Mouse (Mus musculus): ENCODE data around the gene Ly6g5c. TPM values are rescaled to one million over a fixed set of nuclear protein-coding genes. Genes with fewer than 3 reads are reported as not detected.

The Ly6g5c gene
- not detected in 2 replicates for polyA plus RNA-seq (2015; fragmentation: Nextera tagmentation; extraction: Ambion mirVana)

- Histone ChIP-seq H3K36me3 (ENCODE audit: control insufficient read depth, insufficient read depth, low read length) (peaks cover 8% of the 10 kb centered on the region; the same call in 1 of the 2 replicates), H3K9me3 (replicated peaks; ENCODE audit: control insufficient read depth, low read length, poor library complexity, severe bottlenecking) (no peaks in the 10 kb centered on the region), H3K27me3 (ENCODE audit: control insufficient read depth, insufficient read depth, low read depth, low read length) (no peaks in the 10 kb centered on the region; the same call in 1 of the 2 replicates), H3K4me2 (ENCODE audit: low read length) (no peak within 1 kb of the TSS), H3K4me1 (ENCODE audit: control insufficient read depth, insufficient read depth, low read length) (no peaks in the 10 kb centered on the region; the same call in 1 of the 2 replicates), H3K4me3 (ENCODE audit: low read depth, low read length) (no peak within 1 kb of the TSS), H3K27ac (ENCODE audit: low read length) (no peak within 1 kb of the TSS), H3K9ac (ENCODE audit: low read depth, low read length) (no peak within 1 kb of the TSS)
- WGBS, result 87% methylated on average over 6 of the region's 6 CpGs
- no peak for ATAC-seq
These were observed at the start of gene Ly6g5c for GRCm38 (mm10) chr17:35108097-35108496. TSS of gene Ly6g5c (plus strand) at chr17:35108279.

GRCm38 (mm10) chr17:35058316-35058715, 49.8 kb upstream of the Ly6g5c start:
- Histone ChIP-seq H3K36me3 (ENCODE audit: control insufficient read depth, insufficient read depth, low read length) (peaks cover 5% of the 10 kb centered on the region; the same call in 1 of the 2 replicates), H3K9me3 (replicated peaks; ENCODE audit: control insufficient read depth, low read length, poor library complexity, severe bottlenecking) (no peaks in the 10 kb centered on the region), H3K4me1 (ENCODE audit: control insufficient read depth, insufficient read depth, low read length) (peaks cover 15% of the 10 kb centered on the region), H3K27ac (ENCODE audit: low read length) (peak overlapping the region; percentile 85), H3K27me3 (ENCODE audit: control insufficient read depth, insufficient read depth, low read depth, low read length) (no peaks in the 10 kb centered on the region; the same call in 1 of the 2 replicates), H3K4me2 (ENCODE audit: low read length) (peak overlapping the region; percentile 94), H3K4me3 (ENCODE audit: low read depth, low read length) (peak overlapping the region; percentile 80), H3K9ac (ENCODE audit: low read depth, low read length) (peak overlapping the region; percentile 76; the same call in 1 of the 2 replicates)
- 0 out of 2 replicates have a peak, but pooled peaks have one; percentile 0 for ATAC-seq
- WGBS, result 69% methylated on average over 9 of the region's 9 CpGs

GRCm38 (mm10) chr17:35058911-35059892, 48.9 kb upstream of the Ly6g5c start, which contains the start of gene Ddah2:
TSS of gene Ddah2 (plus strand) at chr17:35059035.
- Histone ChIP-seq H3K27ac (ENCODE audit: low read length) (peak within 1 kb of the TSS; percentile 85), H3K9ac (ENCODE audit: low read depth, low read length) (peak within 1 kb of the TSS; percentile 76), H3K4me1 (ENCODE audit: control insufficient read depth, insufficient read depth, low read length) (peaks cover 15% of the 10 kb centered on the region), H3K4me2 (ENCODE audit: low read length) (peak within 1 kb of the TSS; percentile 94), H3K9me3 (replicated peaks; ENCODE audit: control insufficient read depth, low read length, poor library complexity, severe bottlenecking) (no peaks in the 10 kb centered on the region), H3K27me3 (ENCODE audit: control insufficient read depth, insufficient read depth, low read depth, low read length) (peaks cover 7% of the 10 kb centered on the region; the same call in 1 of the 2 replicates), H3K36me3 (ENCODE audit: control insufficient read depth, insufficient read depth, low read length) (peaks cover 5% of the 10 kb centered on the region; the same call in 1 of the 2 replicates), H3K4me3 (ENCODE audit: low read depth, low read length) (peak within 1 kb of the TSS; percentile 80)
- peak; percentile 89 for ATAC-seq
- WGBS, result under 1% methylated on average over 57 of the region's 57 CpGs

- peaks cover 5% of the 10 kb centered on the region; the same call in 1 of the 2 replicates for H3K36me3 ChIP-seq (ENCODE audit: control insufficient read depth, insufficient read depth, low read length)
- WGBS, result 16% methylated on average over 14 of the region's 14 CpGs
- peak overlapping the region; percentile 80 for H3K4me3 ChIP-seq (ENCODE audit: low read depth, low read length)
- no peak overlapping the region for H3K27ac ChIP-seq (ENCODE audit: low read length)
- peak overlapping the region; percentile 94 for H3K4me2 ChIP-seq (ENCODE audit: low read length)
- no peaks in the 10 kb centered on the region for H3K9me3 ChIP-seq (replicated peaks; ENCODE audit: control insufficient read depth, low read length, poor library complexity, severe bottlenecking)
- peak overlapping the region; percentile 76 for H3K9ac ChIP-seq (ENCODE audit: low read depth, low read length)
- peak; percentile 2; the same call in 1 of the 2 replicates for ATAC-seq
- H3K4me1 ChIP-seq (ENCODE audit: control insufficient read depth, insufficient read depth, low read length), result peaks cover 19% of the 10 kb centered on the region
- peaks cover 16% of the 10 kb centered on the region for H3K27me3 ChIP-seq (ENCODE audit: control insufficient read depth, insufficient read depth, low read depth, low read length)
These were observed 48.0 kb upstream of the Ly6g5c start for GRCm38 (mm10) chr17:35060071-35060470.

GRCm38 (mm10) chr17:35060737-35061297, 47.3 kb upstream of the Ly6g5c start:
- Histone ChIP-seq H3K36me3 (ENCODE audit: control insufficient read depth, insufficient read depth, low read length) (peaks cover 5% of the 10 kb centered on the region; the same call in 1 of the 2 replicates), H3K4me1 (ENCODE audit: control insufficient read depth, insufficient read depth, low read length) (peaks cover 21% of the 10 kb centered on the region), H3K9ac (ENCODE audit: low read depth, low read length) (peak overlapping the region; percentile 76), H3K9me3 (replicated peaks; ENCODE audit: control insufficient read depth, low read length, poor library complexity, severe bottlenecking) (no peaks in the 10 kb centered on the region), H3K27me3 (ENCODE audit: control insufficient read depth, insufficient read depth, low read depth, low read length) (peaks cover 19% of the 10 kb centered on the region), H3K27ac (ENCODE audit: low read length) (no peak overlapping the region), H3K4me2 (ENCODE audit: low read length) (peak overlapping the region; percentile 94), H3K4me3 (ENCODE audit: low read depth, low read length) (peak overlapping the region; percentile 80; the same call in 1 of the 2 replicates)
- ATAC-seq, result no peak
- 66% methylated on average over 22 of the region's 22 CpGs for whole genome bisulfite sequencing

- peaks cover 20% of the 10 kb centered on the region for H3K27me3 ChIP-seq (ENCODE audit: control insufficient read depth, insufficient read depth, low read depth, low read length)
- peaks cover 5% of the 10 kb centered on the region; the same call in 1 of the 2 replicates for H3K36me3 ChIP-seq (ENCODE audit: control insufficient read depth, insufficient read depth, low read length)
- H3K9me3 ChIP-seq (replicated peaks; ENCODE audit: control insufficient read depth, low read length, poor library complexity, severe bottlenecking), result no peaks in the 10 kb centered on the region
- H3K27ac ChIP-seq (ENCODE audit: low read length), result no peak overlapping the region
- no peak for ATAC-seq
- H3K4me3 ChIP-seq (ENCODE audit: low read depth, low read length), result no peak overlapping the region
- H3K9ac ChIP-seq (ENCODE audit: low read depth, low read length), result no peak overlapping the region
- H3K4me2 ChIP-seq (ENCODE audit: low read length), result no peak overlapping the region
- H3K4me1 ChIP-seq (ENCODE audit: control insufficient read depth, insufficient read depth, low read length), result peaks cover 21% of the 10 kb centered on the region
- WGBS, result 84% methylated on average over 7 of the region's 8 CpGs
These were observed 46.8 kb upstream of the Ly6g5c start for GRCm38 (mm10) chr17:35061299-35061698.

GRCm38 (mm10) chr17:35063466-35063865, 44.6 kb upstream of the Ly6g5c start:
- peaks cover 5% of the 10 kb centered on the region; the same call in 1 of the 2 replicates for H3K36me3 ChIP-seq (ENCODE audit: control insufficient read depth, insufficient read depth, low read length)
- H3K4me3 ChIP-seq (ENCODE audit: low read depth, low read length), result no peak overlapping the region
- H3K27me3 ChIP-seq (ENCODE audit: control insufficient read depth, insufficient read depth, low read depth, low read length), result peaks cover 28% of the 10 kb centered on the region
- H3K9ac ChIP-seq (ENCODE audit: low read depth, low read length), result no peak overlapping the region
- peaks cover 19% of the 10 kb centered on the region for H3K4me1 ChIP-seq (ENCODE audit: control insufficient read depth, insufficient read depth, low read length)
- WGBS, result 90% methylated on average over 3 of the region's 3 CpGs
- ATAC-seq, result no peak
- H3K27ac ChIP-seq (ENCODE audit: low read length), result no peak overlapping the region
- H3K9me3 ChIP-seq (replicated peaks; ENCODE audit: control insufficient read depth, low read length, poor library complexity, severe bottlenecking), result no peaks in the 10 kb centered on the region
- H3K4me2 ChIP-seq (ENCODE audit: low read length), result no peak overlapping the region

GRCm38 (mm10) chr17:35064378-35064877, 43.7 kb upstream of the Ly6g5c start:
- Histone ChIP-seq H3K4me1 (ENCODE audit: control insufficient read depth, insufficient read depth, low read length) (peaks cover 16% of the 10 kb centered on the region), H3K4me3 (ENCODE audit: low read depth, low read length) (no peak overlapping the region), H3K36me3 (ENCODE audit: control insufficient read depth, insufficient read depth, low read length) (peaks cover 5% of the 10 kb centered on the region; the same call in 1 of the 2 replicates), H3K4me2 (ENCODE audit: low read length) (no peak overlapping the region; the same call in 1 of the 2 replicates), H3K27me3 (ENCODE audit: control insufficient read depth, insufficient read depth, low read depth, low read length) (peaks cover 28% of the 10 kb centered on the region), H3K27ac (ENCODE audit: low read length) (no peak overlapping the region), H3K9ac (ENCODE audit: low read depth, low read length) (no peak overlapping the region), H3K9me3 (replicated peaks; ENCODE audit: control insufficient read depth, low read length, poor library complexity, severe bottlenecking) (no peaks in the 10 kb centered on the region)
- no peak for ATAC-seq
- WGBS, result 29% methylated on average over 10 of the region's 10 CpGs

Data from midbrain, embryonic 16.5 days (tissue).